Mouse (Mus musculus): Measurements from ENCODE around the gene Ensa.

DNA sequence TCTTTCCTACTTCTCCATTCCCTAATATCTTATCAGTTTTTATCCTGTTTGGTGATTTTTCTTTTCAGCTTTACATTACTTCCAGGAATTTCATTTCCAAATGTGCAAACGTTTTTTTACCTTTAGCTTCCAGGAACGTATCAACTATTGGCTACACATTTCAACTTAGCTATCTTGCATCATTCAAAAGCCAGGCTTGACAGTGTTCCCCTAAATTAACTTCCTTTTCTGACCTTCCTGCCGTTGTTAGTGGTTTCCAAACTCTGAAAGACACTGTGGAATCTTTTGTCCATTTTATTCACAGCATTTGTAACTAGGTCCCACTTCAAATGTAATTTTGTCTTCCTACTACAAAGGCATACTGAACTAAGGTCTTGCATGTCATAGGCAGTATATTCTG, 15.6 kb upstream of the Ensa start:
- TF ChIP-seq CTCF (IDR thresholded peaks at IDR 0.05; ENCODE audit: low read depth, low read length) (no peak), POLR2A (IDR thresholded peaks at IDR 0.05; ENCODE audit: extremely low read depth, insufficient read depth, low read length) (no peak)

Measured in liver, adult 2 months (tissue).